Mouse (Mus musculus) telencephalon, adult 2 months (tissue): ENCODE measurements at regions not wholly inside any gene's neighbourhood (a gene's known extent, or its start where the extent isn't known, plus 50 kb on each side); places are given as distances from the start of the nearest gene placed in this dataset.

ENCODE experiments used
- DNase-seq: peaks from one replicate; pipeline ENCODE4 v3.0.0-alpha.2; 2011; ENCODE audit warnings: low read depth, low spot score

- DNase-seq = no peak
These were observed 305.3 kb downstream of the Gadd45g start for GRCm38 (mm10) chr13:52151777-52152176.

DNA sequence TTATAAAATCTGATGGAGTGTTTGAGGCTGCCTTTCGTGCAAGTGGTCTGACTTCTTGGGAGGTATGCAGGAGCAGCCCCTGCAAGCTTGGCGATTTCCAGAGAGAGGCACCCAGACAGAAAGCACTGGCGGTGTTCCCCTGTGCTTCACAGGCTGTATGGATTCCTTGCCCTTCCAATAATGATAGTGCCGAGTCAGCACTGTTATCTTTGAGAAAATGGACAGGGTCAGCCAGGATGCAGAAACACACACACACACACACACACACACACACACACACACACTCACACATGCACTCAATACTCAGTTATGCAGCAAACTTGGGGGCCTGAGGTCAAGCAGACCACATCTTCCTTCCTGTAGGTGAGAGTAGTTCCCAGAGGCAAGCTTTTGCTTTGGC lies 305.7 kb downstream of the Gadd45g start:
- no peak for DNase-seq

DNA sequence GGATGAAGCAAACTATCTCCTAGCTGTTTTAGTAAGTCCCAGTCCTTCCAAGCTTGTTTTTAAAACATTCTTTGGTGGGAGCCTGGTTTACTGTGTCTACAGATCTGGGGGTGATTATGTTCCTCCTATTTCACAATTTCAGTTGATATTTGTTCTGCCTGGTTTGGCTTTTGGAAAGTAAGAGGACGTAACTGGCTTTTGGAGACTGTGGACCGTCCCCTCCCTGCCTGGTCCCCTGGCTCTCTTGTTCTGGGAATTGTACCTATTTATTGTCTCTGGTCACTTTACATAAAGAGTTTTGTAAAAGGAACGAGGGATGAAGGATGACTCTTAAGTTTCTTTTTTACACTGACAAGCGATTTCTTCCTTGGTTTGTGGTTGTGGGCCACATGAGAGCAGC lies 306.6 kb downstream of the Gadd45g start:
- DNase-seq = no peak

DNA sequence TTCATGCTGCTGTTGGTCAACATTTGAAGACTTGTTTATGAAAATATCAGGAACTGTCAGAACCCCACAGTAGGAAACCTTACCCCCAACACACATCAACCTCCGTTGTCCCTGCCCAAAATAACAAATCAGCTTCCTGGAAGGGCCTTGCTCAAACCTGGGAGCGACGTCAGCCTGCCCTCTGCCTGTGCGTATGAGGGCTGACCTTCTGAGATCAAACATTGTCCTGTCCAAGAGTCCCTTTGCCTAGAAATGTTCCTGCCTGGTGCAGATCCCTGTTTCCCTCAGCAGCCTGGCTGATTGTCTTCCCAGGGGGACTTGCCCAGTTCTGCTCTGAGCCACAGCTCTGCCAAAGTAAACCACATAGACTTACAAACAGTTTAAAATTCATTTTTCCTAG lies 307.1 kb downstream of the Gadd45g start:
- no peak for DNase-seq

GRCm38 (mm10) chr13:52154111-52154843 lies 307.8 kb downstream of the Gadd45g start:
- DNase-seq = peak; percentile 57

DNA sequence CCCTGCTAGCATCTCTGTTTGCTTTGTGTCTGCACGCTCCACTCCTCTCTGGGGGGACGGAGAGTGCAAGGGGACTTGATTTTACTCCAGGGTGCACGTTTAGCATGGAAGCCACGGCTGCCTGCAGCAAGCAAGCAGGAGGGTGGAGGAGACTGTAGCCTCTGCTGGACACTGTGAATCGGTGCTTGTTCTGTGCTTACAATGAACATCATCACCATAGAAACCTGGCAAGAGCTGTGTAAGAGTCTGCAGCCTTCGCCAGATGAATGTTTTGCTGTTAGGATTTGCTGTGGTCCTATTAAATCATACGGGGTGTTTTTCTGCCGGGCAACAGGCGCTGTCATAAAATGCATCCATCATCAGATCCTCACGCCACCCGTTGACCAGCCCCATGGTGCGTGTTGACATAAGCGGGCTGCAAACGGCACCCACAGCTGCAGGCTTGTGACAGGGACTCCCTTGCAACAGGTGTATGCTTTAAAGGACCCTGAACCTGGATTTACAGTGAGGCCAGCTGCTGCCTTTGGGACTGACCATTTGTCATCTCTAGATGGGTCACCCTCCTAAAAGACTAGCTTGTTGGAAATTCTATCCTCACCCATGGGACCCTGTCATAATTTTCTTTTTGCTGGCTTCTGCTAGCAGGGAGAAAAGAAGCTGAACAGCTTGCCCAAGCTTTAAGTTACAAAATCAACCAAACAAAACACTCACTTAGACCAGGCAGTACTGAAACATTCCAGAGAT lies 308.5 kb downstream of the Gadd45g start:
- peak; percentile 73 for DNase-seq

- DNase-seq = no peak
These were observed 309.2 kb downstream of the Gadd45g start for GRCm38 (mm10) chr13:52155588-52156086.

- no peak for DNase-seq
These were observed 316.2 kb downstream of the Gadd45g start for GRCm38 (mm10) chr13:52162676-52163075.

- DNase-seq = no peak
These were observed 319.1 kb downstream of the Gadd45g start for GRCm38 (mm10) chr13:52165531-52165930.

DNA sequence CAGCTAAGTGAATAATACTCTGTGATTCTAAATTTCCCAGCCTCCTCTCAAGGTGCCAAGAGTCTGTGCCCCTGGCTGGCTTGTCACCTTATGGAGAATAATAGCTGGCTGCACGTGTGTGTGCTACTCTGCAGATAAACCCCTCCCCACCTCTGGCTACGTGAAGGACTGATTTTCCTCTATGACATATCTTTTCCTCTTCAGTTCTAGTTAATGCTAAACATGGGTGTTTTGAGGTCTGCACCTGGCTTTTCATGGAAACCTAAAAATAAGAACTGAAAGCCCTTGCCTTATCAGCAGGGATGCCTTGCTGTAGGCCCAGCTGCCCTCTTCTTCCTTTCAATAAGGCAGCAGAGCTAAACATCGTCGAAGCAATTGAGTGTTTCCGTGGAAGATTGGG lies 321.5 kb downstream of the Gadd45g start:
- no peak for DNase-seq

- DNase-seq = no peak
These were observed 326.3 kb downstream of the Gadd45g start for GRCm38 (mm10) chr13:52172706-52173346.

DNA sequence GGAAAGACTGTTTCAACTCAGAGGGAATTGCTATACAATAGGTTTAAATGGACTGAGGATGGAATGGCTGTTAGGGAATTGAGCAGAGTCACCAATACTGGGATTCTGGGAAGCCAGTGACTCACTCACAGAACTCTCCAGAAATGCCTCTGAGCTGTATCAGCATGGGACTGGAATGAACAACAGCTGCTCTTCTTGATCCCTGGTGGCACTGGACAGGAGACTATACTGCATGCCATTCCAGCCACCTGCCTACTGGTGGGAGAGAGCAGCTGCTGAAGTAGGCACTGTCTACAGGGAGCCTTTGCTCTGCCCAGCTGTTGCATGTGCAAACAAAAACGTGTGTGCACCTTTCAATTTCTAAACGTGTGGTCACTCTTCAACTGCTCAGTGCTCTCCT lies 329.2 kb downstream of the Gadd45g start:
- no peak for DNase-seq

- DNase-seq = no peak
These were observed 333.5 kb downstream of the Gadd45g start for GRCm38 (mm10) chr13:52179977-52180376.

- DNase-seq = no peak
These were observed 337.2 kb downstream of the Gadd45g start for GRCm38 (mm10) chr13:52183635-52184034.

- no peak for DNase-seq
These were observed 339.1 kb downstream of the Gadd45g start for GRCm38 (mm10) chr13:52185574-52185973.

DNA sequence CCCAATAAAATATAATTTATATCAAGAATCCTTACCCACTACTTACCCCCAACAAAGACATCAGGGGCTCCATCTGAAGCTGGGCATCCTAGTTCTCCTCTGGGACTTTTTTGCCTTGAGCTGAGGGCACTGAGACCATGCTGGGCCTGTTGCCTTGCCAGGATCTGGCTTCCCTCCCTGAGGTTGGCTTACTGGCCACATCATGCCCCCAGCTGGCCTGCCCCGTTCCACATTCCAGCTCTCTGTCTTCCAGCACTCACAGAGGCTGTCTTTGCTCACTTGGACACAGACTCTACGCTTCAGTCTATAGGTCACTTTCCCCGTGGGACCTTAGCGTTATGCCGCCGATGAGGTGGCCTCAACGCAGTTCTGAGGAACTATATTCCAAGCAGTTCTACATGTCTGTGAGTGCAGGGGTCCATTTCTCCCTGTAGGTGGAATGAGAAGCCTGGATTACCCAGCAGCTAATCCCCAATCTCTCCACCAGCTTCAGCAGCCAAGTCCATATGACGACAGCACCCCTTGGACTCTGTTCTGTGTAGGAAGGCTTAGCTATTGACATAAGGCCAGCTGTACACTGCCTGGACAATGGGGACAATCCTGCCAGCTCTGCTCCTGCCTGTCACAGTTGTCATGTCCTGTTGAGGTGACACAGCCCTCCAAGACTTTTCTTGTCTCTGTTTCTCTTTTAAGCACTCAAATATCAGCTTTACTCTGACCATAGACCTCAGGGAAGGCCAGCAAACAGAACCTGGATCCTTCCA lies 341.5 kb downstream of the Gadd45g start:
- DNase-seq = no peak

DNA sequence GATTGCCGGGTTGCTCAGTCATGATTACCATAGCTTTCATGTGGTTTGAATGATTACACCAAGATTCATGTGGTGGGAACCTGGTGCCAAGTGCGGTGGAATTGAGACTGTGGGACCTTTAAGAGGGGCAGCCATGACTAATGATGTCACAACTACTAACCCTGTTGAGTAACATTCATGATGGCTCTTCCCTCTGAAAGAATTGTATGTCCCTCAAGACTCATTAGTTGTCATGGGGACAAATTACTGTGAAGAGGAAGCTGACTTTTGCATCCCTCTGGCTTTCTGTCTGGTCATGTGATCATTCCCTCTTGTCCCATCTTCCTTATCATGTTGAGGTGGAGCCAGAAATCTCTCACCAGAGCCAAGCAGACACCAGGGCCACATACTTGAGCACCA lies 342.1 kb downstream of the Gadd45g start:
- no peak for DNase-seq

- DNase-seq = no peak
These were observed 341.6 kb downstream of the Diras2 start for GRCm38 (mm10) chr13:52189382-52189923.

- DNase-seq = no peak
These were observed 340.8 kb downstream of the Diras2 start for GRCm38 (mm10) chr13:52190256-52190655.

DNA sequence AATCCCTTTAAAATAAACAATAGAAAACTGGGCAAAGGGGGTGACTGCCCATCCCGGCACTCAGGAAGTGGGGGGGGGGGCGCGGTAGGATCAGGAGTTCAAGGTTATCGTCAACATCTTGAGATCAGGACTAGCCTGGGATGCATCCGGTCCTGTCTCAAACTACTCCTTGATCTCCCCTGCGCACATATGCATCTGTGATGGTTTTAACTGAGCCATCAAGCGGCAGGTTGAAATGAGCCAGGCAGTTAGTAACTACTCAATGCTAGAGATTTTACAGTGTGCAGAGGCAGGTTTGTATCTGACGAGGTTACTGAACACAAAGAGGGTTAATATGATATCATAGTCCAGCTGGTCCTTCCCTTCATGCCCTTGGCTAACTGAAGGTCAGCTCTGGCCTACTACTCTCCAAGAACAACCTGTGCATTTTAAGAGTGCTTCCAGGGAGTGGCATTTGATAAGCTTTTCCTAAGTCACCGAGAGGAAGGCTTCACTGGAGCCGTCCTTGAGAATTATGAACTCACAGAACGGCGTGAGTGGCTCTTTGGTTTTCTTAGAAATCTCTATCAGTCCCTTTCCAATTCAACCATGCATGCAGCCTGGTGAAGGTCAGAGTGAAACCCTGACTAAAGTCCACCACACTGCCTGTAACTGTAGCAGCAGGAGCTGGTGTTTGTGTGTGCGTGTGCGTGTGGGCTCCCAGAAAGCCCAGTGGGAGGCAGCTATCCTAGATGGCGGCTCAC lies 340.1 kb downstream of the Diras2 start:
- no peak for DNase-seq

DNA sequence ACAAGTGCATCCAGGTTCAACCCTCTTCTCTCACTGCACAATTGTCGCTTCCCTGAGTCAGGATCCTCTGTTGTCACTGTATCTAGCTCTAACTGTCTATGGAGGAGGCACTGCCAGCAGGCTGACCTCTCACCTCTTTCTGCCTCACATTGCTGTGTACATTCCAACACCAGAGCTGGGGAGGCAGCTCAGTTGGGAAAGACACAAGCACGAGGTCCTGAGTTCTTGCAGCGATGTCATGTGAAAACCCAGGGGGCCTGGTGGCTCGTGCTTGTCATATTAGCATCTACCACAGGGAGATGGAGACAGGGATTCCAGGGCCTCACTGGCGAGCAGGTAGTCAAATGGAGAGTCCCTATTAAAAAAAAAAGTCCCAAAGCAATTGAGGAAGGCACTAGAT lies 334.2 kb downstream of the Diras2 start:
- no peak for DNase-seq
